Mouse (Mus musculus) liver, embryonic 15.5 days (tissue): ENCODE results near the gene Olfr520. TPM values are rescaled to one million over a fixed set of nuclear protein-coding genes. Genes with fewer than 3 reads are reported as not detected.

ENCODE experiments used
- polyA plus RNA-seq: library from polyadenylated mRNA; unstranded; fragments of >200 nt; fragmentation: Nextera tagmentation; extraction: Ambion mirVana; gene quantifications from 2 replicates; pipeline ENCODE4 v1.2.1, GENCODE M21; 2015

Olfr520 gene
- polyA plus RNA-seq, 1 experiment from 2014 or later = not detected

Other genes starting within 250 kb of the Olfr520 start
- gene Rps3, start 246.5 kb upstream of the Olfr520 start, polyA plus RNA-seq = 380 and 449 TPM in 2 replicates
- 97.2 and 101 TPM in 2 replicates for gene Arrb1, start 194.8 kb upstream of the Olfr520 start, polyA plus RNA-seq
- 0.41 and 0.44 TPM in 2 replicates for gene Tpbgl, start 103.2 kb upstream of the Olfr520 start, polyA plus RNA-seq
- gene Slco2b1, start 18.9 kb upstream of the Olfr520 start, polyA plus RNA-seq = 0.18 and 0.31 TPM in 2 replicates
- gene Olfr521, start 33.2 kb downstream of the Olfr520 start, polyA plus RNA-seq = not detected in 2 replicates
- 4.9 and 5.4 TPM in 2 replicates for gene Neu3, start 98.1 kb downstream of the Olfr520 start, polyA plus RNA-seq
- not detected in 2 replicates for gene Xrra1, start 128.8 kb downstream of the Olfr520 start, polyA plus RNA-seq
- gene Spcs2, start 133.2 kb downstream of the Olfr520 start, polyA plus RNA-seq = 169 and 193 TPM in 2 replicates